Mouse (Mus musculus) neural tube, embryonic 13.5 days (tissue): Measurements from ENCODE around the gene Gm20458. TPM values are rescaled to one million over a fixed set of nuclear protein-coding genes. Genes with fewer than 3 reads are reported as not detected.

Experiments
- ATAC-seq: fragments of 200-750 bp; cut with Nextera tagmentation; 2 replicates; pipeline ENCODE4 v1.8.0; 2017; ENCODE audit warnings: low read depth, mild to moderate bottlenecking, moderate TSS enrichment, moderate library complexity
- H3K27ac ChIP-seq: fragments of 300-500 bp; sonication (generic); replicated peaks from 2 replicates; pipeline ENCODE4 v1.5.1; 2015; ENCODE audit warnings: moderate library complexity, mild to moderate bottlenecking, inconsistent platforms
- H3K27me3 ChIP-seq: fragments of 300-500 bp; sonication (generic); 2 replicates; pipeline ENCODE4 v1.6.1; 2015; ENCODE audit warnings: mild to moderate bottlenecking, inconsistent platforms
- H3K36me3 ChIP-seq: fragments of 300-500 bp; sonication (generic); 2 replicates; pipeline ENCODE4 v1.6.1; 2015; ENCODE audit warnings: mild to moderate bottlenecking, inconsistent platforms
- H3K4me1 ChIP-seq: fragments of 300-500 bp; sonication (generic); replicated peaks from 2 replicates; pipeline ENCODE4 v1.6.1; 2015; ENCODE audit warnings: inconsistent platforms
- H3K4me2 ChIP-seq: fragments of 300-500 bp; sonication (generic); 2 replicates; pipeline ENCODE4 v1.6.1; 2015; ENCODE audit warnings: inconsistent platforms, mild to moderate bottlenecking, moderate library complexity
- H3K4me3 ChIP-seq: fragments of 300-500 bp; sonication (generic); 2 replicates; pipeline ENCODE4 v1.5.1; 2015; ENCODE audit warnings: mild to moderate bottlenecking, inconsistent platforms
- H3K9ac ChIP-seq: fragments of 300-500 bp; sonication (generic); 2 replicates; pipeline ENCODE4 v1.6.1; 2015; ENCODE audit warnings: moderate library complexity, mild to moderate bottlenecking, inconsistent platforms
- H3K9me3 ChIP-seq: fragments of 300-500 bp; sonication (generic); 2 replicates; pipeline ENCODE4 v1.6.1; 2016; ENCODE audit warnings: inconsistent platforms
- WGBS: fragments of 180-500 bp; shearing (Covaris S2); methylation state at CpG from one replicate; pipeline ENCODE4 v1.1.7; 2015; 5-methylcytosine and 5-hydroxymethylcytosine counted together
- polyA plus RNA-seq: library from polyadenylated mRNA; unstranded; fragments of >200 nt; fragmentation: Nextera tagmentation; extraction: Ambion mirVana; gene quantifications from 2 replicates; pipeline ENCODE4 v1.2.1, GENCODE M21; 2015

Gene Gm20458
- polyA plus RNA-seq, 1 experiment from 2014 or later: 7.7 TPM

DNA sequence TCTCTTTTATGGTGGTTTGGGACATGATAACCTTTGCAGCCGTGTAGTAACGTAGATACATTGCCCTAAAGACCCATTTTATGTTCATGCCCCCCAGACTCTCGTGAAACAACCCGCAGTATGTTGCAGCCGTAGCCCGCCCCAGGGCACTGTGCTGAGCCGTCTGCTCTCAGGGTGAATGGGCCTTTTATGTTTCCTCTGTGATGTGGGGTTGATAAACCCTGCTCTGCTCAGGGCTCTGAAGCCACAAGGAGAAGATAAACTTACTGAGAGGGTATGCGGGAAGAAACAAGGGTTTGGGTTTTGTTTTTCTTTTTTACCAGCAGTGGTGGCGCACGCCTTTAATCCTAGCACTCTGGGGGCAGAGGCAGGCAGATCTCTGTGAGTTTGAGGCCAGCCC is 73.5 kb downstream of the Gm20458 start:
- H3K9me3 ChIP-seq: no peaks in the 10 kb centered on the region
- H3K4me3 ChIP-seq: no peak overlapping the region
- H3K4me2 ChIP-seq: no peak overlapping the region
- 65% methylated on average over 10 of the region's 10 CpGs for WGBS
- ATAC-seq: no peak
- H3K27me3 ChIP-seq: no peaks in the 10 kb centered on the region
- H3K9ac ChIP-seq: no peak overlapping the region
- no peaks in the 10 kb centered on the region for H3K4me1 ChIP-seq
- H3K27ac ChIP-seq: no peak overlapping the region
- H3K36me3 ChIP-seq: no peaks in the 10 kb centered on the region

DNA sequence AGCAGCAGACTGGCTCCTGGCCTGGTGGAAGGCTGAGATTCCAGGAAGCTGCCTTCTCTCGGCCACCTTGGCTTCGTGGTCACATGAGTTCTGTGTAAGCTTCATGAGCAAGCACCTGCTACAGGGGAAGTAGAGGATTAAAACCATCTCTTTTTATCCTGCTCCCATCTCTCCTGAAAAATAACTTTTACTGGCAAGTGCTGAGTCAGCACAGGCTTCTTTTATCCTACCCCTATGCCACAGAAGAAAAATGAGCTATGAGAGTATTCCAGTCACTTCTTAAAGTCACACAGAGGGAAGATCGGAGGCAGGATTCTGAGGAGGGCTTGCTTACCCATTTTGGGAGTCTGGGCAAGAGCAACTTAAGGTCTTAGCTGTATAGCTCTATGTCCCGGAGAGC is 76.2 kb downstream of the Gm20458 start:
- no peak for ATAC-seq
- no peaks in the 10 kb centered on the region for H3K4me1 ChIP-seq
- no peak overlapping the region for H3K27ac ChIP-seq
- H3K9me3 ChIP-seq: no peaks in the 10 kb centered on the region
- 86% methylated on average over 4 of the region's 4 CpGs for WGBS
- no peak overlapping the region for H3K9ac ChIP-seq
- H3K4me2 ChIP-seq: no peak overlapping the region
- no peaks in the 10 kb centered on the region for H3K36me3 ChIP-seq
- no peaks in the 10 kb centered on the region for H3K27me3 ChIP-seq
- H3K4me3 ChIP-seq: no peak overlapping the region

Other genes with a start within 250 kb of the Gm20458 start
- gene Wfdc15b, start 239.3 kb upstream of the Gm20458 start, polyA plus RNA-seq: not detected in 2 replicates
- gene Svs2, start 222.5 kb upstream of the Gm20458 start, polyA plus RNA-seq: not detected in 2 replicates
- not detected in 2 replicates for gene Svs3b, start 204.3 kb upstream of the Gm20458 start, polyA plus RNA-seq
- gene Svs4, start 182.5 kb upstream of the Gm20458 start, polyA plus RNA-seq: not detected in 2 replicates
- not detected in 2 replicates for gene Svs3a, start 171.7 kb upstream of the Gm20458 start, polyA plus RNA-seq
- gene Svs6, start 144.2 kb upstream of the Gm20458 start, polyA plus RNA-seq: not detected in 2 replicates
- not detected in 2 replicates for gene Svs5, start 128.2 kb upstream of the Gm20458 start, polyA plus RNA-seq
- 0.75 TPM in 1 of 2 replicates, not detected in the other for gene Slpi, start 71.9 kb upstream of the Gm20458 start, polyA plus RNA-seq
- 0.08 and 0.10 TPM in 2 replicates for gene Rbpjl, start 57.8 kb upstream of the Gm20458 start, polyA plus RNA-seq
- gene Matn4, start 55.8 kb upstream of the Gm20458 start, polyA plus RNA-seq: 7.3 and 13.2 TPM in 2 replicates
- 9.4 and 12.1 TPM in 2 replicates for gene Sdc4, start 17.1 kb upstream of the Gm20458 start, polyA plus RNA-seq
- 71.2 and 77.5 TPM in 2 replicates for gene Sys1, start 4.0 kb upstream of the Gm20458 start, polyA plus RNA-seq
- gene Trp53tg5, start 12.8 kb downstream of the Gm20458 start, polyA plus RNA-seq: not detected in 2 replicates
- 10.3 and 11.9 TPM in 2 replicates for gene Dbndd2, start 25.1 kb downstream of the Gm20458 start, polyA plus RNA-seq
- gene Pigt, start 36.6 kb downstream of the Gm20458 start, polyA plus RNA-seq: 69.1 and 71.8 TPM in 2 replicates
- gene Wfdc2, start 101.4 kb downstream of the Gm20458 start, polyA plus RNA-seq: 2.2 and 4.2 TPM in 2 replicates
- gene Spint3, start 112.5 kb downstream of the Gm20458 start, polyA plus RNA-seq: not detected in 2 replicates
- not detected in 2 replicates for gene Wfdc6a, start 124.5 kb downstream of the Gm20458 start, polyA plus RNA-seq
- gene Eppin, start 132.6 kb downstream of the Gm20458 start, polyA plus RNA-seq: not detected in 2 replicates
- not detected in 2 replicates for gene Wfdc6b, start 152.6 kb downstream of the Gm20458 start, polyA plus RNA-seq
- gene Wfdc8, start 152.7 kb downstream of the Gm20458 start, polyA plus RNA-seq: not detected in 2 replicates
- gene Wfdc16, start 177.8 kb downstream of the Gm20458 start, polyA plus RNA-seq: not detected in 2 replicates
- gene Wfdc10, start 195.1 kb downstream of the Gm20458 start, polyA plus RNA-seq: not detected in 2 replicates
- gene Wfdc9, start 195.6 kb downstream of the Gm20458 start, polyA plus RNA-seq: not detected in 2 replicates
- gene Wfdc11, start 213.1 kb downstream of the Gm20458 start, polyA plus RNA-seq: not detected in 2 replicates
- not detected in 2 replicates for gene Wfdc13, start 224.1 kb downstream of the Gm20458 start, polyA plus RNA-seq
- gene Spint4, start 237.5 kb downstream of the Gm20458 start, polyA plus RNA-seq: not detected in 2 replicates